Mouse (Mus musculus): ENCODE results near the gene Pip4k2a.

GRCm38 (mm10) chr2:18861607-18862158, 136.2 kb downstream of the Pip4k2a start:
- no peak for TF ChIP-seq POLR2A (IDR thresholded peaks at IDR 0.05; ENCODE audit: insufficient read depth, low read depth, low read length)
- TF ChIP-seq CTCF (IDR thresholded peaks at IDR 0.05; ENCODE audit: insufficient read depth, low read depth, low read length), result no peak
